Comparison of ENCODE assay signal across 20 mouse cellular contexts in the genomic region with DNA sequence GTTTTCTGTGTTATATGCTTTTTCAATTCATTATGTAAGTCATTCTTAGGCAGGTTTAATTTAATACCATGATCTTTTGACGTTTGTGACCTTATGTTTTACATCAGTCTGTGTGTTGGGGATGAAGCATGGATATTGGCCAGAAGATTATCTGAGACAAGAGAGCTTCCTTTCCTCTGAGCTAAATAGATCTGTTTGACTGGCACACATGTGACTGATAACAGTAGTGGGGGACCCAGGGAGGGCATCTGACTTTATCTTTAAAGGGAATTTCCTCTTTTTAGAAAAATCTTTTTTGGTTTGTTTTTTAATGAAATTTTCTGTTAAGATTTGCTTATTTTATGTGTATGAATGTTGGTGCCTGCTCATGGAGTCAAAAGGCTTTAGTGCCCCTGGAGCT.
"Had no signal": no experiment of that assay in that cellular context is flagged by ENCODE, and none has a peak within 500 bp of the region (broad histone marks: within the 10 kb centered on the region; RNA-seq: fewer than 3 reads in every experiment).

No protein-coding gene starts in this region.

- H3K9me3 ChIP-seq: liver, embryonic 15.5 days; lung, embryonic 15.5 days; megakaryocyte, embryonic 14.5 days; midbrain, embryonic 10.5 days; midbrain, embryonic 12.5 days; neural tube, embryonic 12.5 days had no signal

- H3K4me1 ChIP-seq: liver, embryonic 15.5 days; lung, embryonic 15.5 days; megakaryocyte, embryonic 14.5 days; midbrain, embryonic 10.5 days; midbrain, embryonic 12.5 days; neural tube, embryonic 12.5 days had no signal

- H3K27me3 ChIP-seq: liver, embryonic 15.5 days; lung, embryonic 15.5 days; megakaryocyte, embryonic 14.5 days; midbrain, embryonic 12.5 days; neural tube, embryonic 12.5 days had no signal

- H3K4me3 ChIP-seq: liver, embryonic 15.5 days; lung, embryonic 15.5 days; megakaryocyte, embryonic 14.5 days; midbrain, embryonic 10.5 days; midbrain, embryonic 12.5 days; myocyte; neural tube, embryonic 12.5 days had no signal

- DNase-seq: liver, postnatal 0 days; lung, adult 2 months; lung, postnatal 14 days; lung, postnatal 36 days; midbrain, embryonic 14.5 days; right cerebral cortex, postnatal 25 days; right cerebral cortex, postnatal 4 days; spleen, adult 18-20 months; thymus, adult 18-20 months; thymus, postnatal 14 days; thymus, postnatal 36 days had no signal

- H3K36me3 ChIP-seq: liver, embryonic 15.5 days; lung, embryonic 15.5 days; midbrain, embryonic 10.5 days; midbrain, embryonic 12.5 days; neural tube, embryonic 12.5 days had no signal

- H3K9ac ChIP-seq: liver, embryonic 15.5 days; liver, postnatal 0 days; lung, embryonic 15.5 days; midbrain, embryonic 12.5 days; neural tube, embryonic 12.5 days had no signal

- H3K27ac ChIP-seq: liver, embryonic 15.5 days; lung, embryonic 15.5 days; midbrain, embryonic 10.5 days; midbrain, embryonic 12.5 days; neural tube, embryonic 12.5 days had no signal

- ATAC-seq: liver, postnatal 0 days; lung, postnatal 0 days; midbrain, embryonic 16.5 days had no signal

- H3K4me2 ChIP-seq: liver, embryonic 15.5 days; lung, embryonic 15.5 days; midbrain, embryonic 12.5 days; neural tube, embryonic 12.5 days had no signal
